Mouse (Mus musculus) heart, postnatal 0 days (tissue): ENCODE results near the gene Arpc2.
A peak's percentile ranks its signal among the peaks of the same experiment; 100 is the strongest.

Experiments used
- CTCF ChIP-seq: IDR thresholded peaks from 2 replicates; pipeline ENCODE4 v1.5.1; 2016; ENCODE audit warnings: antibody characterized with exemption, control low read depth, low read depth
- EP300 ChIP-seq: IDR thresholded peaks from 2 replicates; pipeline ENCODE4 v1.6.1; 2016; ENCODE audit warnings: antibody characterized with exemption, low read depth

DNA sequence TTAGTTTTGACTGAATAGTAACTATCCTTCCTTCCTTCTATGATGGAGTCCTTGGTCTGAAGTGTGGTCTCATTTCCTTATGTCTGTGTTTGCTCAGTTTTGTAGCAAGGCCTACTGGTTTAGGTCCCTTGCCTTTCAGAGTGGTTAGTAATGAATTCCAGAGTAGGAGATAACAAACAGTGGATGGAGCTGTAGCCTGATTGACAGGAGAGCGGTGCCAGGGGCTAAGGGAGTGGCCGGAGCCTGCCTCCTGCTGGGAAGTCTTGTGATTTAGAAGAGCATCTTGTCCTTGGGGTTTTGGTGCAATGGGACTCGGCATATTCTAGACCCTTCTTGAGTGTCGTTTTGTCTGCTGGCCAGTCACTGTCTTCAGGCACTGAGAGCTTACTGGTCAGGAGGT lies 20.9 kb downstream of the Arpc2 start:
- peak; percentile 45 for TF ChIP-seq CTCF
- TF ChIP-seq EP300: no peak
